30 mouse cellular contexts compared by ENCODE assay signal in the genomic region with DNA sequence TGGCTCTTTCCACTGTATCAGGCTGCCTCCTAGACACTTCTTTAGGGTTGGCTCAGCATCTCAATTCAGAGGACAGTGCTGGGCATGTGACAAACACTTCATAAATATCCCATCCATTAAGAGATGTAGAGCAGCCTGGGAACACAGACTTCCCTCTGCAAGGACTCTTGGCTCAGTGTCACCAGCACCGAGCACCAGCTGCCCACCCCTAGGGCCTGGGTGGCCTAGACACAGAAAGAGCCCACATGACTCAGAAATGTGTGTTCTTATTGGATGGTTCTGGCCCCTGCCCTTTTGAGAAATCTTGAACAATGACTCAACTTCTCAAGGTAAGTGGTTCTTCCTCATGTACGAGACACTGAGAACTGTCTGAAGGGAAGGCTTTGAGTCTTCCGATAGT. TPM values are rescaled to one million over a fixed set of nuclear protein-coding genes. Genes with fewer than 3 reads are reported as not detected.
DNase-seq lines count a peak whose midpoint lies in the region; ATAC-seq and TF ChIP-seq lines count a peak whose summit lies in the region.
"Had no signal": no experiment of that assay in that cellular context is flagged by ENCODE, and none has a peak within 500 bp of the region (broad histone marks: within the 10 kb centered on the region; RNA-seq: fewer than 3 reads in every experiment).

No protein-coding gene starts in this region.

- no peak for TF ChIP-seq CTCF in layer of hippocampus, adult 2 months (conservative IDR thresholded peaks at IDR 0.05)

- DNase-seq in frontal cortex, postnatal 25 days (ENCODE audit: low spot score in 2 of 2) = no peak
- peak in 1 of 2 experiments; percentile 0 for DNase-seq in layer of hippocampus, adult 2 months (ENCODE audit: low spot score in 2 of 2)
- DNase-seq in layer of hippocampus, adult 9-10 months (ENCODE audit: low spot score) = no peak
- peak; percentile 26 for DNase-seq in testis, postnatal 10 days (ENCODE audit: low spot score)
- no peak for DNase-seq in testis, postnatal 14 days (ENCODE audit: low spot score)
- DNase-seq: adrenal gland, adult 8-10 months; B cell, adult 2 months; cerebellum, adult 8-10 months; heart, adult 2 months; heart, postnatal 10 days; kidney, adult 8-10 months; kidney, postnatal 4 days; layer of hippocampus, postnatal 36 days; liver, postnatal 0 days; lung, postnatal 36 days; right cerebral cortex, adult 18-20 months had no signal

- ATAC-seq in frontal cortex, adult (ENCODE audit: low TSS enrichment) = peak; percentile 15; the same call in 1 of the 2 replicates
- ATAC-seq: forebrain, embryonic 13.5 days; hindbrain, embryonic 16.5 days; intestine, embryonic 15.5 days; liver, embryonic 12.5 days; liver, postnatal 0 days had no signal

- peak overlapping the region; percentile 98 for H3K4me3 ChIP-seq in layer of hippocampus, adult 2 months
- H3K4me3 ChIP-seq: forebrain, embryonic 13.5 days; heart, adult 2 months; heart, embryonic 13.5 days; hindbrain, embryonic 10.5 days; intestine, embryonic 15.5 days; liver, embryonic 12.5 days; myocyte; neural tube, embryonic 12.5 days had no signal

- peak overlapping the region; percentile 100 for H3K27ac ChIP-seq in layer of hippocampus, adult 2 months
- H3K27ac ChIP-seq: forebrain, embryonic 13.5 days; heart, adult 2 months; heart, embryonic 13.5 days; hindbrain, embryonic 10.5 days; intestine, embryonic 15.5 days; kidney, postnatal 0 days; liver, embryonic 12.5 days; neural tube, embryonic 12.5 days had no signal

RNA-seq across cellular contexts. Expression of gene Snph, which starts 4.4 kb away (rescaled TPM):
- 100 to 1,000 TPM; 401 to 415 TPM for total RNA-seq in layer of hippocampus, adult 2 months (2021)
- total RNA-seq: megakaryocyte, adult 5-6 weeks had no signal

RNA-seq across cellular contexts. Expression of gene Rad21l, which starts 40.3 kb away (rescaled TPM):
- 1 to 10 TPM; 1.2 to 1.4 TPM for total RNA-seq in layer of hippocampus, adult 2 months (2021)
- total RNA-seq: gastrocnemius, adult 8-10 months; gastrocnemius, postnatal 4 days; heart, adult 2 months; heart, postnatal 10 days; megakaryocyte, adult 5-6 weeks had no signal

RNA-seq across cellular contexts. Expression of gene Sdcbp2, which starts 55.6 kb away (rescaled TPM):
- 1 to 10 TPM; 1.4 to 2.1 TPM for total RNA-seq in layer of hippocampus, adult 2 months (2021)
- total RNA-seq: megakaryocyte, adult 5-6 weeks; midbrain, postnatal 0 days had no signal
